ENCODE assay signal across 9 mouse cellular contexts in genomic region chr15:81199372-81199959, GRCm38 (mm10). TPM values are rescaled to one million over a fixed set of nuclear protein-coding genes. Genes with fewer than 3 reads are reported as not detected.
DNase-seq lines count a peak whose midpoint lies in the region; ATAC-seq and TF ChIP-seq lines count a peak whose summit lies in the region.
"Had no signal": no experiment of that assay in that cellular context is flagged by ENCODE, and none has a peak within 500 bp of the region (broad histone marks: within the 10 kb centered on the region; RNA-seq: fewer than 3 reads in every experiment).

No protein-coding gene starts in this region.

- no peaks in the 10 kb centered on the region for H3K36me3 ChIP-seq in heart, embryonic 12.5 days
- H3K36me3 ChIP-seq in lung, embryonic 14.5 days (ENCODE audit: insufficient read depth), result no peaks in the 10 kb centered on the region
- H3K36me3 ChIP-seq: embryonic facial prominence, embryonic 12.5 days had no signal

- no peak overlapping the region for H3K27ac ChIP-seq in heart, embryonic 12.5 days (ENCODE audit: poor library complexity, severe bottlenecking)
- no peak overlapping the region for H3K27ac ChIP-seq in lung, embryonic 14.5 days (ENCODE audit: low read depth)
- H3K27ac ChIP-seq: embryonic facial prominence, embryonic 12.5 days had no signal

- peaks cover 3% of the 10 kb centered on the region; the same call in 1 of the 2 replicates for H3K9me3 ChIP-seq in heart, embryonic 12.5 days (replicated peaks)
- no peaks in the 10 kb centered on the region for H3K9me3 ChIP-seq in lung, embryonic 14.5 days (ENCODE audit: low read depth, low read length)
- H3K9me3 ChIP-seq: embryonic facial prominence, embryonic 12.5 days had no signal

- no peak overlapping the region for H3K4me2 ChIP-seq in heart, embryonic 12.5 days
- peak overlapping the region; percentile 19; the same call in 1 of the 2 replicates for H3K4me2 ChIP-seq in lung, embryonic 14.5 days
- H3K4me2 ChIP-seq: embryonic facial prominence, embryonic 12.5 days had no signal

- peak; percentile 65 for TF ChIP-seq CTCF in lung, embryonic 14.5 days (IDR thresholded peaks at IDR 0.05; ENCODE audit: low read depth)

- no peaks in the 10 kb centered on the region for H3K4me1 ChIP-seq in heart, embryonic 12.5 days (replicated peaks)
- H3K4me1 ChIP-seq in lung, embryonic 14.5 days (ENCODE audit: insufficient read depth), result no peaks in the 10 kb centered on the region
- H3K4me1 ChIP-seq: embryonic facial prominence, embryonic 12.5 days had no signal

- H3K27me3 ChIP-seq in heart, embryonic 12.5 days (replicated peaks), result no peaks in the 10 kb centered on the region
- H3K27me3 ChIP-seq in lung, embryonic 14.5 days (ENCODE audit: insufficient read depth, low read length), result no peaks in the 10 kb centered on the region
- H3K27me3 ChIP-seq: embryonic facial prominence, embryonic 12.5 days had no signal

- peak; percentile 65 to 87 for DNase-seq in heart, adult 18-20 months
- peak; percentile 83 for DNase-seq in brain, adult 2 months (ENCODE audit: low read depth, low spot score)
- peak; percentile 78 to 90 for DNase-seq in kidney, postnatal 36 days
- DNase-seq in lung, embryonic 14.5 days, result peak; percentile 97
- peak; percentile 69 for DNase-seq in skeletal muscle tissue, adult 2 months (ENCODE audit: low read depth, low spot score)

- 18% methylated on average over 4 of the region's 4 CpGs for WGBS in heart, embryonic 12.5 days
- WGBS in lung, embryonic 14.5 days, result 16% methylated on average over 4 of the region's 4 CpGs

- no peak overlapping the region for H3K9ac ChIP-seq in heart, embryonic 12.5 days
- H3K9ac ChIP-seq in lung, embryonic 14.5 days, result no peak overlapping the region

- ATAC-seq in heart, embryonic 12.5 days (ENCODE audit: insufficient number of reproducible peaks, low FRiP score), result no peak
- ATAC-seq in CD4-positive, CD25-positive, alpha-beta regulatory T cell, adult 4 months, result peak; percentile 75
- peak; percentile 55; the same call in 1 of the 2 replicates for ATAC-seq in frontal cortex, adult (ENCODE audit: low TSS enrichment)
- ATAC-seq in lung, embryonic 14.5 days (ENCODE audit: insufficient read depth), result no peak

- no peak overlapping the region for H3K4me3 ChIP-seq in heart, embryonic 12.5 days
- no peak overlapping the region for H3K4me3 ChIP-seq in lung, embryonic 14.5 days (ENCODE audit: low read depth, low read length)
- H3K4me3 ChIP-seq: embryonic facial prominence, embryonic 12.5 days had no signal

RNA-seq across cellular contexts. Expression of gene Mrtfa, which starts 8.9 kb away (rescaled TPM):
- 10 to 100 TPM in 1 of 2 experiments, 1 to 10 TPM in 1; 8.6 to 10.1 TPM for total RNA-seq in heart, adult 18-20 months (2021)
- polyA plus RNA-seq in heart, embryonic 12.5 days (2016; fragmentation: Nextera tagmentation; extraction: Ambion mirVana), result 19.4 TPM in 2 replicates
- polyA plus RNA-seq in CD4-positive, CD25-positive, alpha-beta regulatory T cell, adult 4 months (2017; shearing (Covaris generic)), result 10 to 100 TPM; 41.0 to 78.2 TPM
- 26.3 and 28.9 TPM in 2 replicates for polyA plus RNA-seq in lung, embryonic 14.5 days (2014; fragmentation: Nextera tagmentation; extraction: Ambion mirVana)

RNA-seq across cellular contexts. Expression of gene Mchr1, which starts 35.8 kb away (rescaled TPM):
- not detected for total RNA-seq in heart, adult 18-20 months (2021)
- not detected in 2 replicates for polyA plus RNA-seq in heart, embryonic 12.5 days (2016; fragmentation: Nextera tagmentation; extraction: Ambion mirVana)
- polyA plus RNA-seq in CD4-positive, CD25-positive, alpha-beta regulatory T cell, adult 4 months (2017; shearing (Covaris generic)), result not detected
- 0.42 and 0.46 TPM in 2 replicates for polyA plus RNA-seq in lung, embryonic 14.5 days (2014; fragmentation: Nextera tagmentation; extraction: Ambion mirVana)

Comparison
In these comparisons a context has a peak if more than half of its experiments do, and no peak if none do; other contexts are left out.
1. ATAC-seq: peak in CD4-positive, CD25-positive, alpha-beta regulatory T cell, adult 4 months (single experiment) and frontal cortex, adult (single experiment); none in heart, embryonic 12.5 days (single experiment) and lung, embryonic 14.5 days (single experiment).
2. Peak in every context shown above with its lines, with median percentiles within 50 percentile points of each other: DNase-seq.